15 mouse cellular contexts compared by ENCODE assay signal in the genomic region with DNA sequence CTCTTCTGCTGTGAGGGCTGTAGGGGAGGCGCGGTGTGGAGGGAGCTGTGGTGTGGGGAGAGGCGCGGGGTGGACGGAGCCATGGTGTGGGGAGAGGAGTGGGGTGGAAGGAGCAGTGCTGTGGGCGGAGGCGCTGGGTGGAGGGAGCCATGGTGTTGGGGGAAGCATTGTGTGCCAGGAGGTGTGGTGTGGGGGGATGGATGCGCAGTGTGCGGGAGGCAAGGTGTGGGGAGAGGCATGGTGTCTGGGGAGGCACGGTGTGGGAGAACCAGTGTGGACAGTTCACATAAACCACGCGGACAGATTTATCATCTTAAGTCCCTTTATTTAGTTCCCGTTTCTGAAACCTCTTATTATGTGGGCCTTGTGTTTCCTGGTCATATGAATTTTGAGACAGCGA.
DNase-seq lines count a peak whose midpoint lies in the region; ATAC-seq and TF ChIP-seq lines count a peak whose summit lies in the region.
"Had no signal": no experiment of that assay in that cellular context is flagged by ENCODE, and none has a peak within 500 bp of the region (broad histone marks: within the 10 kb centered on the region; RNA-seq: fewer than 3 reads in every experiment).

No protein-coding gene starts in this region.

- no peak overlapping the region for H3K27ac ChIP-seq in gastrocnemius, adult 2 months
- H3K27ac ChIP-seq in lung, embryonic 16.5 days (ENCODE audit: low read length), result peak overlapping the region; percentile 68
- H3K27ac ChIP-seq in embryonic facial prominence, embryonic 14.5 days (replicated peaks; ENCODE audit: low read depth, low read length), result peak overlapping the region; percentile 40
- H3K27ac ChIP-seq: left cerebral cortex, adult 2 months had no signal

- peaks cover 49% of the 10 kb centered on the region for H3K4me1 ChIP-seq in lung, embryonic 16.5 days (replicated peaks; ENCODE audit: control insufficient read depth, insufficient read depth, low read length)
- peaks cover 27% of the 10 kb centered on the region for H3K4me1 ChIP-seq in embryonic facial prominence, embryonic 14.5 days (ENCODE audit: control insufficient read depth, insufficient read depth, low read length)
- peaks cover 31% of the 10 kb centered on the region for H3K4me1 ChIP-seq in megakaryocyte, embryonic 14.5 days

- H3K9me3 ChIP-seq in lung, embryonic 16.5 days (ENCODE audit: control insufficient read depth, low read length), result no peaks in the 10 kb centered on the region
- no peaks in the 10 kb centered on the region for H3K9me3 ChIP-seq in embryonic facial prominence, embryonic 14.5 days (ENCODE audit: control insufficient read depth, low read length)
- peaks cover 5% of the 10 kb centered on the region; the same call in 1 of the 2 replicates for H3K9me3 ChIP-seq in megakaryocyte, embryonic 14.5 days

- peak; percentile 20; the same call in 1 of the 2 replicates for ATAC-seq in lung, embryonic 16.5 days (ENCODE audit: low read depth)
- ATAC-seq in embryonic facial prominence, embryonic 14.5 days (ENCODE audit: low read depth), result peak; percentile 64
- ATAC-seq: intestine, postnatal 0 days had no signal

- no peaks in the 10 kb centered on the region for H3K27me3 ChIP-seq in lung, embryonic 16.5 days (ENCODE audit: control insufficient read depth, insufficient read depth, low read depth, low read length)
- no peaks in the 10 kb centered on the region for H3K27me3 ChIP-seq in embryonic facial prominence, embryonic 14.5 days (replicated peaks; ENCODE audit: control insufficient read depth, insufficient read depth, low read length)
- H3K27me3 ChIP-seq in megakaryocyte, embryonic 14.5 days (replicated peaks), result peaks cover 5% of the 10 kb centered on the region

- H3K9ac ChIP-seq in lung, embryonic 16.5 days (ENCODE audit: low read length), result peak overlapping the region; percentile 38
- no peak overlapping the region for H3K9ac ChIP-seq in embryonic facial prominence, embryonic 14.5 days (ENCODE audit: low read depth, low read length)

- H3K36me3 ChIP-seq in lung, embryonic 16.5 days (ENCODE audit: control insufficient read depth, insufficient read depth, low read length), result no peaks in the 10 kb centered on the region
- H3K36me3 ChIP-seq in embryonic facial prominence, embryonic 14.5 days (ENCODE audit: control insufficient read depth, insufficient read depth, low read length), result no peaks in the 10 kb centered on the region
- H3K36me3 ChIP-seq in megakaryocyte, embryonic 14.5 days (replicated peaks; ENCODE audit: low read length), result no peaks in the 10 kb centered on the region

- no peak overlapping the region for H3K4me3 ChIP-seq in gastrocnemius, adult 2 months
- H3K4me3 ChIP-seq in lung, embryonic 16.5 days (ENCODE audit: low read length), result no peak overlapping the region
- no peak overlapping the region for H3K4me3 ChIP-seq in embryonic facial prominence, embryonic 14.5 days (ENCODE audit: low read depth, low read length)
- peak overlapping the region; percentile 50 for H3K4me3 ChIP-seq in megakaryocyte, embryonic 14.5 days (replicated peaks)
- H3K4me3 ChIP-seq: erythroblast, embryonic 14.5 days; left cerebral cortex, adult 2 months had no signal

- WGBS in lung, embryonic 16.5 days, result 49% methylated on average over 14 of the region's 14 CpGs
- WGBS in embryonic facial prominence, embryonic 14.5 days, result 72% methylated on average over 14 of the region's 14 CpGs

- DNase-seq in gastrocnemius, adult 2 months, result peak; percentile 27
- no peak for DNase-seq in gastrocnemius, postnatal 36 days
- no peak for DNase-seq in lung, adult 18-20 months
- peak; percentile 78 for DNase-seq in embryonic facial prominence, embryonic 14.5 days (ENCODE audit: low spot score)
- DNase-seq in left cerebral cortex, postnatal 25 days (ENCODE audit: low spot score in 2 of 2), result no peak
- DNase-seq in layer of hippocampus, postnatal 25 days (ENCODE audit: extremely low spot score in 1 of 2, low spot score in 1 of 2), result no peak
- DNase-seq: cerebellum, adult 9-11 months; spleen, adult 18-20 months; thymus, postnatal 4 days had no signal

- H3K4me2 ChIP-seq in lung, embryonic 16.5 days (ENCODE audit: low read depth, low read length), result no peak overlapping the region
- H3K4me2 ChIP-seq in embryonic facial prominence, embryonic 14.5 days (ENCODE audit: low read depth, low read length), result no peak overlapping the region; the same call in 1 of the 2 replicates
- H3K4me2 ChIP-seq: midbrain, embryonic 11.5 days had no signal

- no peak for TF ChIP-seq CTCF in gastrocnemius, adult 2 months (IDR thresholded peaks at IDR 0.05)

- intact Hi-C loops in gastrocnemius, adult 2 months (cut with DNase I), result no loop called here
- intact Hi-C loops in gastrocnemius, postnatal 36 days (cut with DNase I), result no loop called here
- intact Hi-C loops in left cerebral cortex, postnatal 25 days (cut with DNase I), result no loop called here

Comparison
In these comparisons a context has a peak if more than half of its experiments do, and no peak if none do; other contexts are left out.
1. DNase-seq: peak in gastrocnemius, adult 2 months (single experiment) and embryonic facial prominence, embryonic 14.5 days (single experiment); none in gastrocnemius, postnatal 36 days (0 of 2), lung, adult 18-20 months (0 of 2), left cerebral cortex, postnatal 25 days (0 of 2) and layer of hippocampus, postnatal 25 days (0 of 2).